Mouse (Mus musculus): ENCODE data around the gene Lingo3. TPM values are rescaled to one million over a fixed set of nuclear protein-coding genes. Genes with fewer than 3 reads are reported as not detected.
A peak's percentile ranks its signal among the peaks of the same experiment; 100 is the strongest.

Lingo3 gene
- polyA plus RNA-seq, 1 experiment: 0.06 TPM

- 85% methylated on average over 13 of the region's 13 CpGs for WGBS
- H3K27ac ChIP-seq (ENCODE audit: insufficient read depth, low read depth, low read length): no peak overlapping the region
- peaks cover 63% of the 10 kb centered on the region for H3K36me3 ChIP-seq (ENCODE audit: control insufficient read depth, insufficient read depth, low read length)
- no peak for TF ChIP-seq POLR2A (IDR thresholded peaks at IDR 0.05; ENCODE audit: low read depth, low read length)
- TF ChIP-seq CTCF (IDR thresholded peaks at IDR 0.05; ENCODE audit: extremely low read depth, insufficient read length, insufficient replicate concordance, low read depth, low read length): no peak
- H3K4me1 ChIP-seq (ENCODE audit: control insufficient read depth, insufficient read depth, insufficient read length, low read length): no peaks in the 10 kb centered on the region; the same call in 1 of the 2 replicates
- H3K4me3 ChIP-seq (ENCODE audit: low read depth, low read length): no peak overlapping the region
- H3K27me3 ChIP-seq (ENCODE audit: control insufficient read depth, insufficient read depth, low read length): no peaks in the 10 kb centered on the region
Measured at GRCm38 (mm10) chr10:80793033-80793784, 50.6 kb downstream of the Lingo3 start.

- H3K4me3 ChIP-seq (ENCODE audit: low read depth, low read length): peak overlapping the region; percentile 24; the same call in 1 of the 2 replicates
- peaks cover 71% of the 10 kb centered on the region for H3K36me3 ChIP-seq (ENCODE audit: control insufficient read depth, insufficient read depth, low read length)
- TF ChIP-seq POLR2A (IDR thresholded peaks at IDR 0.05; ENCODE audit: low read depth, low read length): no peak
- TF ChIP-seq CTCF (IDR thresholded peaks at IDR 0.05; ENCODE audit: extremely low read depth, insufficient read length, insufficient replicate concordance, low read depth, low read length): no peak
- H3K4me1 ChIP-seq (ENCODE audit: control insufficient read depth, insufficient read depth, insufficient read length, low read length): no peaks in the 10 kb centered on the region; the same call in 1 of the 2 replicates
- H3K27ac ChIP-seq (ENCODE audit: insufficient read depth, low read depth, low read length): no peak overlapping the region
- H3K27me3 ChIP-seq (ENCODE audit: control insufficient read depth, insufficient read depth, low read length): no peaks in the 10 kb centered on the region
- WGBS: 66% methylated on average over 41 of the region's 41 CpGs
Measured at GRCm38 (mm10) chr10:80792175-80793032, 51.4 kb downstream of the Lingo3 start.

GRCm38 (mm10) chr10:80791476-80792174, 52.2 kb downstream of the Lingo3 start:
- no peak overlapping the region for H3K27ac ChIP-seq (ENCODE audit: insufficient read depth, low read depth, low read length)
- TF ChIP-seq POLR2A (IDR thresholded peaks at IDR 0.05; ENCODE audit: low read depth, low read length) (no peak), CTCF (IDR thresholded peaks at IDR 0.05; ENCODE audit: extremely low read depth, insufficient read length, insufficient replicate concordance, low read depth, low read length) (no peak)
- H3K27me3 ChIP-seq (ENCODE audit: control insufficient read depth, insufficient read depth, low read length): no peaks in the 10 kb centered on the region
- H3K36me3 ChIP-seq (ENCODE audit: control insufficient read depth, insufficient read depth, low read length): peaks cover 77% of the 10 kb centered on the region
- no peaks in the 10 kb centered on the region; the same call in 1 of the 2 replicates for H3K4me1 ChIP-seq (ENCODE audit: control insufficient read depth, insufficient read depth, insufficient read length, low read length)
- WGBS: 83% methylated on average over 33 of the region's 33 CpGs
- H3K4me3 ChIP-seq (ENCODE audit: low read depth, low read length): no peak overlapping the region

- Histone ChIP-seq H3K27ac (ENCODE audit: insufficient read depth, low read depth, low read length) (no peak overlapping the region), H3K4me1 (ENCODE audit: control insufficient read depth, insufficient read depth, insufficient read length, low read length) (no peaks in the 10 kb centered on the region; the same call in 1 of the 2 replicates), H3K27me3 (ENCODE audit: control insufficient read depth, insufficient read depth, low read length) (no peaks in the 10 kb centered on the region), H3K4me3 (ENCODE audit: low read depth, low read length) (no peak overlapping the region), H3K36me3 (ENCODE audit: control insufficient read depth, insufficient read depth, low read length) (peaks cover 81% of the 10 kb centered on the region)
- TF ChIP-seq CTCF (IDR thresholded peaks at IDR 0.05; ENCODE audit: extremely low read depth, insufficient read length, insufficient replicate concordance, low read depth, low read length) (no peak), POLR2A (IDR thresholded peaks at IDR 0.05; ENCODE audit: low read depth, low read length) (no peak)
- 89% methylated on average over 19 of the region's 19 CpGs for WGBS
Measured at GRCm38 (mm10) chr10:80790761-80791404, 53.0 kb downstream of the Lingo3 start.

- H3K4me1 ChIP-seq (ENCODE audit: control insufficient read depth, insufficient read depth, insufficient read length, low read length): no peaks in the 10 kb centered on the region; the same call in 1 of the 2 replicates
- TF ChIP-seq POLR2A (IDR thresholded peaks at IDR 0.05; ENCODE audit: low read depth, low read length): no peak
- no peak for TF ChIP-seq CTCF (IDR thresholded peaks at IDR 0.05; ENCODE audit: extremely low read depth, insufficient read length, insufficient replicate concordance, low read depth, low read length)
- no peak overlapping the region for H3K4me3 ChIP-seq (ENCODE audit: low read depth, low read length)
- H3K27me3 ChIP-seq (ENCODE audit: control insufficient read depth, insufficient read depth, low read length): no peaks in the 10 kb centered on the region
- H3K27ac ChIP-seq (ENCODE audit: insufficient read depth, low read depth, low read length): no peak overlapping the region
- peaks cover 93% of the 10 kb centered on the region for H3K36me3 ChIP-seq (ENCODE audit: control insufficient read depth, insufficient read depth, low read length)
- 74% methylated on average over 2 of the region's 2 CpGs for WGBS
Measured at GRCm38 (mm10) chr10:80787517-80787916, 56.3 kb downstream of the Lingo3 start.

- Histone ChIP-seq H3K36me3 (ENCODE audit: control insufficient read depth, insufficient read depth, low read length) (peaks cover 92% of the 10 kb centered on the region), H3K4me3 (ENCODE audit: low read depth, low read length) (no peak overlapping the region), H3K27me3 (ENCODE audit: control insufficient read depth, insufficient read depth, low read length) (no peaks in the 10 kb centered on the region), H3K27ac (ENCODE audit: insufficient read depth, low read depth, low read length) (no peak overlapping the region), H3K4me1 (ENCODE audit: control insufficient read depth, insufficient read depth, insufficient read length, low read length) (no peaks in the 10 kb centered on the region; the same call in 1 of the 2 replicates)
- 87% methylated on average over 11 of the region's 11 CpGs for WGBS
- no peak for TF ChIP-seq POLR2A (IDR thresholded peaks at IDR 0.05; ENCODE audit: low read depth, low read length)
- TF ChIP-seq CTCF (IDR thresholded peaks at IDR 0.05; ENCODE audit: extremely low read depth, insufficient read length, insufficient replicate concordance, low read depth, low read length): no peak
Measured at GRCm38 (mm10) chr10:80785963-80786362, 57.9 kb downstream of the Lingo3 start.

All from small intestine, adult 2 months (tissue).